Mouse (Mus musculus) forebrain, embryonic 15.5 days (tissue): Measurements from ENCODE around the gene Ppp1r12b. TPM values are rescaled to one million over a fixed set of nuclear protein-coding genes. Genes with fewer than 3 reads are reported as not detected.

Experiments
- ATAC-seq: fragments of 200-750 bp; cut with Nextera tagmentation; replicated peaks from 2 replicates; pipeline ENCODE4 v1.8.0; 2017; ENCODE audit warnings: mild to moderate bottlenecking, moderate TSS enrichment, moderate library complexity
- H3K27ac ChIP-seq: fragments of 300-500 bp; sonication (generic); replicated peaks from 2 replicates; pipeline ENCODE4 v1.5.1; 2015; ENCODE audit warnings: mild to moderate bottlenecking, inconsistent platforms
- H3K27me3 ChIP-seq: fragments of 300-500 bp; sonication (generic); 2 replicates; pipeline ENCODE4 v1.6.1; 2015; ENCODE audit warnings: inconsistent platforms
- H3K36me3 ChIP-seq: fragments of 300-500 bp; sonication (generic); 2 replicates; pipeline ENCODE4 v1.6.1; 2015; ENCODE audit warnings: mild to moderate bottlenecking, inconsistent platforms
- H3K4me1 ChIP-seq: fragments of 300-500 bp; sonication (generic); 2 replicates; pipeline ENCODE4 v1.6.1; 2015; ENCODE audit warnings: inconsistent platforms
- H3K4me2 ChIP-seq: fragments of 300-500 bp; sonication (generic); replicated peaks from 2 replicates; pipeline ENCODE4 v1.6.1; 2015; ENCODE audit warnings: mild to moderate bottlenecking, inconsistent platforms
- H3K4me3 ChIP-seq: fragments of 300-500 bp; sonication (generic); 2 replicates; pipeline ENCODE4 v1.5.1; 2015; ENCODE audit warnings: mild to moderate bottlenecking, inconsistent platforms
- H3K9ac ChIP-seq: fragments of 300-500 bp; sonication (generic); replicated peaks from 2 replicates; pipeline ENCODE4 v1.6.1; 2015; ENCODE audit warnings: mild to moderate bottlenecking, inconsistent platforms
- H3K9me3 ChIP-seq: fragments of 300-500 bp; sonication (generic); 2 replicates; pipeline ENCODE4 v1.6.1; 2016; ENCODE audit warnings: inconsistent platforms
- WGBS: fragments of 180-500 bp; shearing (Covaris S2); methylation state at CpG from one replicate; pipeline ENCODE4 v1.1.7; 2015; ENCODE audit warnings: mixed read lengths; 5-methylcytosine and 5-hydroxymethylcytosine counted together
- polyA plus RNA-seq: library from polyadenylated mRNA; unstranded; fragments of >200 nt; fragmentation: Nextera tagmentation; extraction: Ambion mirVana; gene quantifications from 2 replicates; pipeline ENCODE4 v1.2.1, GENCODE M21; 2015

Ppp1r12b gene
- polyA plus RNA-seq, 1 experiment from 2014 or later: 16.4 TPM

DNA sequence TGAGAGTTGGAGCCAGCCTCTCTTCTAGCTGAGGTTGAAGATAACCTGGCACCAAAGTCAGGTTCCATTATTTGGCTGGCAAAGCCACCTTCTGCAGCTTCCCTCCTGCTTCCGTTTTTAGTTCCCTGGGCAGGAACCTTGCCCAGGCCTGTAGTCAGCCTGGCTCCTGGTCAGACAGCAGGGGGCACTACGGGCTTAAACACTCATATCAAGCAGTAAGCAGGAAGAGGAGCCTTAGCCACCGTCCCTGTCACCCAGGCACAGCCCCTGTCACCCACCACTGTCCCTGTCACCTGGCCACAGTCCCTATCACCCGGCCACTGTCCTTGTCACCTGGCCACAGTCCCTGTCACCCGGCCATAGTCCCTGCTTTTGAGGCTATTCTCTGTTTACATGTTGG lies 230.5 kb downstream of the Ppp1r12b start:
- H3K4me1 ChIP-seq: no peaks in the 10 kb centered on the region
- no peaks in the 10 kb centered on the region for H3K9me3 ChIP-seq
- H3K9ac ChIP-seq: no peak overlapping the region
- H3K36me3 ChIP-seq: no peaks in the 10 kb centered on the region
- no peak overlapping the region for H3K4me2 ChIP-seq
- H3K27ac ChIP-seq: no peak overlapping the region
- no peak overlapping the region for H3K4me3 ChIP-seq
- no peaks in the 10 kb centered on the region for H3K27me3 ChIP-seq
- no peak for ATAC-seq
- 51% methylated on average over 5 of the region's 5 CpGs for WGBS

- H3K4me2 ChIP-seq: no peak overlapping the region
- H3K9ac ChIP-seq: no peak overlapping the region
- no peak for ATAC-seq
- no peak overlapping the region for H3K27ac ChIP-seq
- H3K27me3 ChIP-seq: no peaks in the 10 kb centered on the region
- no peaks in the 10 kb centered on the region for H3K36me3 ChIP-seq
- H3K4me3 ChIP-seq: no peak overlapping the region
- 79% methylated on average over 7 of the region's 7 CpGs for WGBS
- H3K9me3 ChIP-seq: no peaks in the 10 kb centered on the region
- H3K4me1 ChIP-seq: 0 out of 2 replicates have a peak, but pooled peaks cover 2% of the 10 kb centered on the region
Observed at GRCm38 (mm10) chr1:134722891-134723290, 232.9 kb downstream of the Ppp1r12b start.

GRCm38 (mm10) chr1:134721486-134721885 lies 234.3 kb downstream of the Ppp1r12b start:
- ATAC-seq: no peak
- Histone ChIP-seq H3K4me3 (no peak overlapping the region), H3K27me3 (no peaks in the 10 kb centered on the region), H3K4me2 (no peak overlapping the region), H3K4me1 (0 out of 2 replicates have a peak, but pooled peaks cover 2% of the 10 kb centered on the region), H3K9ac (no peak overlapping the region), H3K9me3 (no peaks in the 10 kb centered on the region), H3K36me3 (no peaks in the 10 kb centered on the region), H3K27ac (no peak overlapping the region)
- WGBS: 82% methylated on average over 5 of the region's 5 CpGs

GRCm38 (mm10) chr1:134719718-134720304 lies 235.9 kb downstream of the Ppp1r12b start:
- Histone ChIP-seq H3K4me2 (no peak overlapping the region), H3K4me3 (no peak overlapping the region), H3K36me3 (no peaks in the 10 kb centered on the region), H3K9ac (no peak overlapping the region), H3K27me3 (no peaks in the 10 kb centered on the region), H3K27ac (no peak overlapping the region), H3K9me3 (no peaks in the 10 kb centered on the region), H3K4me1 (0 out of 2 replicates have a peak, but pooled peaks cover 2% of the 10 kb centered on the region)
- ATAC-seq: no peak
- WGBS: 41% methylated on average over 12 of the region's 12 CpGs

DNA sequence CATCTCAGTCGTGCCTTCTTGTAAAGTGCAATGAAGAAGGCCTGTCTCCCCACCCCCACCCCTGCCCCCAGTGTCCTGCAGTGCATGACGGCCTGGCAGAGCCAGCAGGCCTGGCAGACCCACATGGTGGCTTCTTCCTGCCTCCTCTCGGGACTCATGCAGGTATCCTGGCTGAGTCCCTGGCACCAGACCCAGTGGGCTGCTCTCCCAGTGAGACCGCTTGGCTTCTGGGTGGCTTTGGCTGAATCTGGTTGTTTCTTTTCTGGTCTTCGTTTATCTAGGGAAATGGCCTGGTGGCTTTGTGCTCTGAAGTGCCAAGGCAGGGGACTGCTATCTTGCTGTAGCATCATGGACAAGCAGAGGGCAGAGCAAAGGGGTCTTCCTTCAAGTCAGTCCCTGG lies 240.7 kb downstream of the Ppp1r12b start:
- no peaks in the 10 kb centered on the region for H3K36me3 ChIP-seq
- H3K27me3 ChIP-seq: peaks cover 2% of the 10 kb centered on the region; the same call in 1 of the 2 replicates
- no peak for ATAC-seq
- H3K9ac ChIP-seq: no peak overlapping the region
- no peaks in the 10 kb centered on the region for H3K9me3 ChIP-seq
- no peak overlapping the region for H3K4me2 ChIP-seq
- peaks cover 7% of the 10 kb centered on the region; the same call in 1 of the 2 replicates for H3K4me1 ChIP-seq
- no peak overlapping the region for H3K4me3 ChIP-seq
- H3K27ac ChIP-seq: no peak overlapping the region
- WGBS: 58% methylated on average over 5 of the region's 5 CpGs

DNA sequence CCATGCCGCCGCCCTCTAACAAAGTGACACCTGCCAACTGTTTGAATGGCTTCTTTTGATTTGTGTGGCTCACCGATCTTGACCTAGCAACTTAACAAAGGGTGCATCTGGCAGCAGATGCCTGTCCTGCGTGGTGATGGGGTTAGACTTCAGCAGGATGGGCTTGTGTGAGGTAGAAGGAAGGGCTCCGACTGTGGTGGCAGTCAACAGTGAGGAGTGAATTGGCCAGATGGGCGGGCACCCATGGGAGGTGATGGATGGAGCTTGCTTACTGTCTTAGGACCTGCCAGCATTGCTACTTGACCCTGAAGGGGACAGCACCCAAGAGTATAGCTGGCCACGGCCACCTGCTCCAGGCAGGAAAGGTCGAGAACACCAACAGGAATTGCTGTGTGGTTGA lies 241.6 kb downstream of the Ppp1r12b start:
- no peak overlapping the region for H3K4me2 ChIP-seq
- no peaks in the 10 kb centered on the region for H3K9me3 ChIP-seq
- peaks cover 13% of the 10 kb centered on the region for H3K4me1 ChIP-seq
- H3K27ac ChIP-seq: no peak overlapping the region
- H3K36me3 ChIP-seq: no peaks in the 10 kb centered on the region
- no peak overlapping the region for H3K4me3 ChIP-seq
- 64% methylated on average over 8 of the region's 8 CpGs for WGBS
- peaks cover 3% of the 10 kb centered on the region; the same call in 1 of the 2 replicates for H3K27me3 ChIP-seq
- no peak overlapping the region for H3K9ac ChIP-seq
- no peak for ATAC-seq

DNA sequence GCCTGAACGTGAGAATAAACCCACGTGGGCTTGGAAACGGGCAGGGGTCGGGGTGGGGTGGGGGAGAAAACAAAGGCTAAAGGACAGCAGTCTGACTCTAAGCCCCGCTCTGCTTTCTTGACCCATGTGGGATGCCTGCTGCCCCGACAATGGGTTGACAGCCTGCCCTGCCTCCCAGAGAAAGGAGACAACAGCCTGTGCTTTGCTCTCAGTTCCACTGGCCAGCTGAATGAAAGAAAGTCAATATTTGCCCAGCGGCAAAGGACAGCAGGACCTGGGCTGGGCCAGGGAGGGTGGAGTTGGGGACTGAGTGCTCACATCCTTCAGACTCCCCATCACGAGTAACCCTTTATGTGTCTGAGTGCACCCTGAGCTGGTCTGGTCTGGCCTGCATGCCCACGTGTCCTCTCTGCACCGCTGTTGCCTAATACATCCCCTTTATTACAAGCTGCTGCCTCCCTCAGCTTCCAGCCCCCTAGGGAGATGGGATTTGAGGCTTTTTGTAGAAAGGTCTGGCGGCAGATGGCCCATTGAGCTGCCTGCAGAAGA lies 242.2 kb downstream of the Ppp1r12b start:
- no peak for ATAC-seq
- peaks cover 16% of the 10 kb centered on the region for H3K4me1 ChIP-seq
- no peak overlapping the region for H3K27ac ChIP-seq

DNA sequence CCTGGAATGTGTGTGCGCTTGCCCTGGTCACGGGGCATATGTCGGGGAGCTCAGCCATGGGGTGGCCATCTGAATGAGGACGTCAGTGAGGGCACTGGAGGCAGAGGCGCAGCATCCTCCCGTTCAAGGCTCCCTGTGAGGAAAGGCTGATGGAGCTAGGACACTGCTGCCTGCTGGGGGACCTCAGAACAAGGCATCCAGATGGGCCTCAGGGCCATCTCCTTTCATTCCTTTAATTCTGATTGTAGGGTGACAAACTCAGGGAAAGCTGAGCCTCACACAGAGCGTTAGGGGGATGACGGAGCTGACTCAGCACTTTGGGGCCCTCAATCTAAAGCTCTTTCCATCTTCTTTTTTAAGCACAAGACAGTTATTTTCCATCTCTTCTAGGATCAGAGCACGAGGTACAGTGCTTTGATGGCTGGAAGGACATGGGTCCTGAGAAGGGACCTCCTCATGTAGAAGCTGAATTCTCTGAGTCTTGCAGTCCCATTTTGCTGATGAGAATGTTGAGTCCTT lies 242.9 kb downstream of the Ppp1r12b start:
- no peak overlapping the region for H3K27ac ChIP-seq
- WGBS: 82% methylated on average over 9 of the region's 9 CpGs
- H3K4me1 ChIP-seq: peaks cover 20% of the 10 kb centered on the region
- no peak overlapping the region for H3K4me2 ChIP-seq
- H3K27me3 ChIP-seq: peaks cover 3% of the 10 kb centered on the region; the same call in 1 of the 2 replicates
- H3K4me3 ChIP-seq: no peak overlapping the region
- no peaks in the 10 kb centered on the region for H3K36me3 ChIP-seq
- ATAC-seq: no peak
- H3K9me3 ChIP-seq: no peaks in the 10 kb centered on the region
- no peak overlapping the region for H3K9ac ChIP-seq

More for the DNA sequence above, 242.2 kb downstream of the Ppp1r12b start:
- Histone ChIP-seq H3K27me3 (peaks cover 3% of the 10 kb centered on the region; the same call in 1 of the 2 replicates), H3K9ac (no peak overlapping the region), H3K36me3 (no peaks in the 10 kb centered on the region), H3K4me2 (no peak overlapping the region), H3K9me3 (no peaks in the 10 kb centered on the region), H3K4me3 (no peak overlapping the region)
- WGBS: 7% methylated on average over 11 of the region's 11 CpGs

DNA sequence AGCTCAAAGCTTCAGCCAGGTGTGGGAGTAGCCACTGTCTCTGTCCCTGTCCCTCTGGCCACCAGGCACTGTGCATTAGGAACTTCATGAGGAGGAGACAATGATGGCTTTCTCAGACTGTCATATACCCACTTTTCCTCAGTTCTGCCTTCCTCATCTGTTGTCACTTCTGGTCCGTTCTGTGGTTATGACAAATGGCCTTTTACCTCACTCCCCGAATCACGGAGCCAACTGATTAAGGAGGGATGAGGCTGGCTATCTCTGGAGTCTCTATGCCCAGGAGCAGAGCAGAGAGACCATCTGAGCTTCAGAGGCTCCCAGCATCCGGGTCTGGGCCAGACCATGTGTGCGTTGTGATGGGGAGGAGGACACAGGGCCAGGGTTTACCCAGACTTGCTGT lies 244.1 kb downstream of the Ppp1r12b start:
- WGBS: 83% methylated on average over 5 of the region's 5 CpGs
- no peaks in the 10 kb centered on the region for H3K9me3 ChIP-seq
- no peak overlapping the region for H3K9ac ChIP-seq
- no peak overlapping the region for H3K27ac ChIP-seq
- H3K4me3 ChIP-seq: no peak overlapping the region
- H3K36me3 ChIP-seq: no peaks in the 10 kb centered on the region
- peaks cover 20% of the 10 kb centered on the region for H3K4me1 ChIP-seq
- H3K27me3 ChIP-seq: peaks cover 14% of the 10 kb centered on the region
- ATAC-seq: no peak
- H3K4me2 ChIP-seq: no peak overlapping the region

DNA sequence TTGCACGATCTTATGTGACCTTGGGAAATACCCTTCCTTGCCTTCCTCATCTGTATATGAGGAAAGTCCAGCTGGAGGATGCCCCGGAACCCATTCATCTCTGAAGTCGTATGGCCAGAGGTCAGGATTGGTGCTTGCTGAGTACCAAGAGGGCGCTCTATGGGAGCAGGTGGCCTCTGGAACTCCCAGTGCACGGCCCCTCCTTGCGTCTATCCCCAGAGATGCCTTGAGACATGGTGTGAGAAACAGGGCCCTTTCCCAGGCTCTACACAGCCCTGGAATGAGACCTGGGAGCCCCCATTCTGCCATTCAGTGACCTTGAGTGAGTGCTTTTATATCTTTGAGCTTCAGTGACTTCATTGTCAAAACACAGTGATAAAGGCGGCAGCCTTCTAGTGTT lies 244.7 kb downstream of the Ppp1r12b start:
- Histone ChIP-seq H3K27ac (no peak overlapping the region), H3K36me3 (no peaks in the 10 kb centered on the region), H3K4me3 (no peak overlapping the region), H3K4me2 (no peak overlapping the region), H3K4me1 (peaks cover 20% of the 10 kb centered on the region), H3K27me3 (peaks cover 19% of the 10 kb centered on the region), H3K9me3 (no peaks in the 10 kb centered on the region), H3K9ac (no peak overlapping the region)
- 30% methylated on average over 7 of the region's 7 CpGs for WGBS
- no peak for ATAC-seq

- Histone ChIP-seq H3K4me2 (peak overlapping the region; percentile 94), H3K9ac (peak overlapping the region; percentile 41), H3K36me3 (no peaks in the 10 kb centered on the region), H3K9me3 (no peaks in the 10 kb centered on the region), H3K4me3 (peak overlapping the region; percentile 53), H3K27ac (no peak overlapping the region), H3K27me3 (peaks cover 19% of the 10 kb centered on the region), H3K4me1 (peaks cover 20% of the 10 kb centered on the region)
- 9% methylated on average over 26 of the region's 26 CpGs for WGBS
- ATAC-seq: peak; percentile 38; the same call in 1 of the 2 replicates
Observed at GRCm38 (mm10) chr1:134709411-134710306, 246.1 kb downstream of the Ppp1r12b start.
